Mouse (Mus musculus): ENCODE data around the gene Jagn1. TPM values are rescaled to one million over a fixed set of nuclear protein-coding genes. Genes with fewer than 3 reads are reported as not detected.

Jagn1 gene
- total and polyA plus RNA-seq, 3 experiments = 80.6 to 95.6 TPM; not detected in 1

DNA sequence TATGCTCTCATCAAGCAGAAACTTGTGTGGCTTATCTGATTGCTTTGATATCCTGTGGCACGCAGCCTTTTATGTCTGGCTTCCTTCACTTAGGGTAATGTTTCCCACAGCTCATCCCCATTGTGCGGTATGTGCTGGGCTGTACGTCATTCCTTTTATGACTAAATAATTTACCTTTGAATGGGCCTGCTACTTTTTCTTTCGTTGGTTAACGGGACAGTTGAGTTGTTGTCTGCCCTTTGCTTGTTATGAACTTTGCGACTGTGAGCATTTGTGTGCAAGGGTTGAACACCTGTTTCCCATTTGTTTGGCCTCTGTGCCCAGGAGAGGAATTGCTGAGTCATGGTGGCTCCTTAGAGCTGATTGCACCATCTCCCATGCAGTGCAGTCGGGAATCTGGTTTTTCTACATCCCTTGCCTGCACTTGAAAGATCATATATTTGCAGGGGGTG lies 44.8 kb downstream of the Jagn1 start:
- H3K27ac ChIP-seq (ENCODE audit: control insufficient read depth, low read depth, low read length) = no peak overlapping the region; the same call in 1 of the 2 replicates
- H3K4me3 ChIP-seq (ENCODE audit: control insufficient read depth in 1 of 2, insufficient read depth in 1 of 2, low read depth in 2 of 2, low read length in 2 of 2) = no peak overlapping the region
- H3K4me1 ChIP-seq (ENCODE audit: control insufficient read depth in 1 of 2, insufficient read depth in 2 of 2, low read length in 2 of 2) = peaks cover 6 to 21% of the 10 kb centered on the region in 2 experiments
- peak; percentile 41 for DNase-seq (ENCODE audit: low read depth, low spot score)
- TF ChIP-seq MAFK (IDR thresholded peaks at IDR 0.05; ENCODE audit: borderline replicate concordance, low read depth, low read length) = peak; percentile 50; the same call in 1 of the 2 replicates
- TF ChIP-seq GATA1 (IDR thresholded peaks at IDR 0.05; ENCODE audit: low read depth, low read length) = peak; percentile 66
- no peak for TF ChIP-seq ZC3H11A (IDR thresholded peaks at IDR 0.05; ENCODE audit: low read depth, low read length)
- TF ChIP-seq POLR2AphosphoS5 (IDR thresholded peaks at IDR 0.05; ENCODE audit: borderline replicate concordance, low read depth, low read length) = no peak
- TF ChIP-seq GABPA (IDR thresholded peaks at IDR 0.05; ENCODE audit: low read depth, low read length) = peak; percentile 79
- peak; percentile 32; the same call in 1 of the 2 replicates for TF ChIP-seq ETS1 (IDR thresholded peaks at IDR 0.05; ENCODE audit: low read depth, low read length)
- H3K36me3 ChIP-seq (ENCODE audit: control insufficient read depth in 1 of 2, insufficient read depth in 2 of 2, low read length in 2 of 2) = peaks cover 0 to 17% of the 10 kb centered on the region in 2 experiments; a peak in 2 of 4 replicates
- 0 out of 2 replicates have a peak, but pooled peaks cover 2% of the 10 kb centered on the region for H3K79me2 ChIP-seq (ENCODE audit: control insufficient read depth, insufficient read depth, low read length, poor library complexity)
- no peaks in the 10 kb centered on the region for H3K9me3 ChIP-seq (replicated peaks; ENCODE audit: insufficient read depth, low read length)
- H3K27me3 ChIP-seq (ENCODE audit: control insufficient read depth in 1 of 2, insufficient read depth in 2 of 2, low read length in 2 of 2) = no peaks in the 10 kb centered on the region
- no peak overlapping the region for H3K9ac ChIP-seq (ENCODE audit: control insufficient read depth, low read depth, low read length, poor library complexity, severe bottlenecking)

DNA sequence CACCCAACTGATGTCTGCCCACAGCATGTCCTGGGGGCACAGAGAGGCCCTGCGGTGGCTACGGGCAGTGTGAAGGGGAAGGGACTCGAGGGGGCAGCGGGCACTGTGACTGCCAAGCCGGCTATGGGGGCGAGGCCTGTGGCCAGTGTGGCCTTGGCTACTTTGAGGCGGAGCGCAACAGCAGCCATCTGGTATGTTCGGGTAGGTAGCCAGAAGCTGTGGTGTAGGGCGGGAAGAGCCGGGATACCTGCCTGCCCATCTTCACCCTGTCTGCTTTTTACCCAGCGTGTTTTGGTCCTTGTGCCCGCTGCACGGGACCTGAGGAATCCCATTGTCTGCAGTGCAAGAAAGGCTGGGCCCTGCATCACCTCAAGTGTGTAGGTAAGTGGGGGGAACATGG lies 47.0 kb downstream of the Jagn1 start:
- H3K9me3 ChIP-seq (replicated peaks; ENCODE audit: insufficient read depth, low read length) = no peaks in the 10 kb centered on the region
- no peak overlapping the region for H3K27ac ChIP-seq (ENCODE audit: control insufficient read depth, low read depth, low read length)
- H3K4me1 ChIP-seq (ENCODE audit: control insufficient read depth in 1 of 2, insufficient read depth in 2 of 2, low read length in 2 of 2) = peaks cover 6 to 15% of the 10 kb centered on the region in 2 experiments
- no peaks in the 10 kb centered on the region for H3K27me3 ChIP-seq (ENCODE audit: control insufficient read depth in 1 of 2, insufficient read depth in 2 of 2, low read length in 2 of 2)
- H3K9ac ChIP-seq (ENCODE audit: control insufficient read depth, low read depth, low read length, poor library complexity, severe bottlenecking) = no peak overlapping the region
- H3K4me3 ChIP-seq (ENCODE audit: control insufficient read depth in 1 of 2, insufficient read depth in 1 of 2, low read depth in 2 of 2, low read length in 2 of 2) = no peak overlapping the region
- peaks cover 0 to 12% of the 10 kb centered on the region in 2 experiments; a peak in 2 of 4 replicates for H3K36me3 ChIP-seq (ENCODE audit: control insufficient read depth in 1 of 2, insufficient read depth in 2 of 2, low read length in 2 of 2)
- no peaks in the 10 kb centered on the region for H3K79me2 ChIP-seq (ENCODE audit: control insufficient read depth, insufficient read depth, low read length, poor library complexity)
- TF ChIP-seq MYB (IDR thresholded peaks at IDR 0.05; ENCODE audit: low read depth, low read length) (no peak), TBP (IDR thresholded peaks at IDR 0.05; ENCODE audit: low read depth, low read length) (no peak), POLR2A (IDR thresholded peaks at IDR 0.05; ENCODE audit: control insufficient read depth in 1 of 2, insufficient read depth in 1 of 2, low read depth in 1 of 2, low read length in 2 of 2, poor library complexity in 1 of 2) (no peak), GABPA (IDR thresholded peaks at IDR 0.05; ENCODE audit: low read depth, low read length) (no peak), POLR2AphosphoS5 (IDR thresholded peaks at IDR 0.05; ENCODE audit: borderline replicate concordance, low read depth, low read length) (no peak), MXI1 (IDR thresholded peaks at IDR 0.05; ENCODE audit: low read depth, low read length) (no peak), SMC3 (IDR thresholded peaks at IDR 0.05; ENCODE audit: low read depth, low read length) (no peak), UBTF (IDR thresholded peaks at IDR 0.05; ENCODE audit: borderline replicate concordance, insufficient read depth, low read depth, low read length) (no peak), POLR2AphosphoS2 (IDR thresholded peaks at IDR 0.05; ENCODE audit: low read length) (no peak), MAZ (IDR thresholded peaks at IDR 0.05; ENCODE audit: low read depth, low read length) (no peak), SIN3A (IDR thresholded peaks at IDR 0.05; ENCODE audit: low read length) (no peak), RAD21 (IDR thresholded peaks at IDR 0.05; ENCODE audit: low read depth, low read length) (no peak), MEF2A (IDR thresholded peaks at IDR 0.05; ENCODE audit: extremely low read depth, insufficient replicate concordance, low read depth, low read length, poor library complexity, severe bottlenecking) (no peak), TCF12 (IDR thresholded peaks at IDR 0.05; ENCODE audit: low read depth, low read length) (no peak), CHD1 (IDR thresholded peaks at IDR 0.05; ENCODE audit: low read depth, low read length) (no peak)
- DNase-seq (ENCODE audit: low read depth, low spot score) = no peak

Data from MEL (cell line).